Mouse (Mus musculus) limb, embryonic 12.5 days (tissue): ENCODE results near the gene Plch2. TPM values are rescaled to one million over a fixed set of nuclear protein-coding genes. Genes with fewer than 3 reads are reported as not detected.

Source experiments
- ATAC-seq: fragments of 200-750 bp; cut with Nextera tagmentation; 2 replicates; pipeline ENCODE4 v1.8.0; 2017; ENCODE audit warnings: low read depth, moderate TSS enrichment; ENCODE audit not compliant: insufficient number of reproducible peaks, insufficient read depth, low FRiP score, low TSS enrichment
- H3K27ac ChIP-seq: fragments of 300-500 bp; sonication (generic); 2 replicates; pipeline ENCODE4 v1.5.1; 2016; ENCODE audit warnings: mild to moderate bottlenecking, moderate library complexity
- H3K27me3 ChIP-seq: fragments of 300-500 bp; sonication (generic); 2 replicates; pipeline ENCODE4 v1.6.1; 2016; ENCODE audit warnings: mild to moderate bottlenecking, moderate library complexity
- H3K36me3 ChIP-seq: fragments of 300-500 bp; sonication (generic); 2 replicates; pipeline ENCODE4 v1.6.1; 2016; ENCODE audit warnings: mild to moderate bottlenecking, moderate library complexity
- H3K4me1 ChIP-seq: fragments of 300-500 bp; sonication (generic); replicated peaks from 2 replicates; pipeline ENCODE4 v1.6.1; 2016
- H3K4me2 ChIP-seq: fragments of 300-500 bp; sonication (generic); 2 replicates; pipeline ENCODE4 v1.6.1; 2016; ENCODE audit warnings: mild to moderate bottlenecking, moderate library complexity
- H3K4me3 ChIP-seq: fragments of 300-500 bp; sonication (generic); replicated peaks from 2 replicates; pipeline ENCODE4 v1.5.1; 2016; ENCODE audit warnings: mild to moderate bottlenecking
- H3K9ac ChIP-seq: fragments of 300-500 bp; sonication (generic); replicated peaks from 2 replicates; pipeline ENCODE4 v1.6.1; 2016; ENCODE audit warnings: mild to moderate bottlenecking, moderate library complexity
- H3K9me3 ChIP-seq: fragments of 300-500 bp; sonication (generic); 2 replicates; pipeline ENCODE4 v1.6.1; 2016; ENCODE audit warnings: mild to moderate bottlenecking, moderate library complexity
- WGBS: fragments of 180-500 bp; shearing (Covaris S2); methylation state at CpG from one replicate; pipeline ENCODE4 v1.1.7; 2016; 5-methylcytosine and 5-hydroxymethylcytosine counted together
- polyA plus RNA-seq: library from polyadenylated mRNA; unstranded; fragments of >200 nt; fragmentation: Nextera tagmentation; extraction: Ambion mirVana; gene quantifications from 2 replicates; pipeline ENCODE4 v1.2.1, GENCODE M21; 2016

Plch2 gene
- polyA plus RNA-seq, 1 experiment from 2014 or later = 2.3 TPM

DNA sequence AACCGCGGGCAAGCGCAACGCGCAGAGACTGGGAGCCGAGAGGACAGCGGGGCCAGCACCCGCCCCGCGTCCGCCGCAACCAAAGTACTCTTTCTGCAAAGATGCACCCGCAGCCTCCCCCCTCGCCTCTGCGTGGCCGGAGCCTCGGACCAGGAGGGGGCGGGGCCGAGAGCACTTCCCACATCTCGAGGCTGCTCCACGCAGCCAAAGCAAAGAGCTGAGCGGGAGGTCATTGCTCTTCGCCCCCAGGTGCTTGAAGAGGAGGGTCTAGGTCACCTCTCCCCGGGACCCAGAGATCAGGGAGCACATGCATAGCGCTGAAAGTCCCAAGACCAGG, 13.3 kb downstream of the Plch2 start:
- H3K36me3 ChIP-seq = no peaks in the 10 kb centered on the region
- WGBS = under 1% methylated on average over 25 of the region's 25 CpGs
- H3K9ac ChIP-seq = peak overlapping the region; percentile 53
- H3K4me1 ChIP-seq = peaks cover 8% of the 10 kb centered on the region
- peak overlapping the region; percentile 77 for H3K4me2 ChIP-seq
- peaks cover 96% of the 10 kb centered on the region for H3K27me3 ChIP-seq
- H3K4me3 ChIP-seq = peak overlapping the region; percentile 44
- ATAC-seq = no peak
- H3K9me3 ChIP-seq = no peaks in the 10 kb centered on the region
- H3K27ac ChIP-seq = no peak overlapping the region

DNA sequence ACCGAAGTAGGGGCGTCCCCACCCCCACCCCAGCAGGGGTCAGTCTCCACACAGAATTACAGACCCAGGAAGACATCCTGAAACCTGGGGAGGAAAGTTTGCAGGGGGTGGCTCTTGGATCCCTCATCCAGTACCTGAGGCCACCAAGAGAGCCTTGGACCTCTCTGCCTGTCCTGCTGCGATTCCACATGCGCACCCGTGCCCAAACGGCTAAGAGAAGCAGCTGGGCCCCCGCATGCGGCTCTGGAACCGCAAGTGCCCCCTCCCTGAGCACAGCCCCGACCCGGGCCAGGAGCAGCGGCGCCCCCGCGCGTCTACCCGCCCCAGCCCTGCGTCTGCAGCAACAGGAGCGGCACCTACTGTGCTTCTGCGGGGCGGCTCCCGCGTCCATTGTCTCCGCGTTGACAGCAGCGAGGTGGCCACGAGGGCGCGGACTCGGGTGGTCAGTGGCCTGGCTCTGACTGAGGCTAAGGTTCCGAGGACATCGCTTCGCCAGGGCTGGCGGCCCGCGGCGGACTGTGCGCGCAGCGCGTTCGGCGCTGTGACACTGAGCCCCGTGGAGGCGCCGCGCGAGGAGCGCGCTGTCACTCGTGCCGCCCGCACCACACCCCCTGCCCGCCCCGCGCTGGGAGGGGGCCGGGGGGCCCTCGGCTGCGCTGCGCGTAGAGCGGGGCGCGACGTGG, 13.8 kb downstream of the Plch2 start:
- 2% methylated on average over 64 of the region's 65 CpGs for WGBS
- Histone ChIP-seq H3K4me2 (peak overlapping the region; percentile 77), H3K9ac (peak overlapping the region; percentile 53), H3K27me3 (peaks cover 96% of the 10 kb centered on the region), H3K4me1 (peaks cover 8% of the 10 kb centered on the region), H3K36me3 (no peaks in the 10 kb centered on the region), H3K9me3 (no peaks in the 10 kb centered on the region), H3K4me3 (peak overlapping the region; percentile 44), H3K27ac (no peak overlapping the region)
- no peak for ATAC-seq

DNA sequence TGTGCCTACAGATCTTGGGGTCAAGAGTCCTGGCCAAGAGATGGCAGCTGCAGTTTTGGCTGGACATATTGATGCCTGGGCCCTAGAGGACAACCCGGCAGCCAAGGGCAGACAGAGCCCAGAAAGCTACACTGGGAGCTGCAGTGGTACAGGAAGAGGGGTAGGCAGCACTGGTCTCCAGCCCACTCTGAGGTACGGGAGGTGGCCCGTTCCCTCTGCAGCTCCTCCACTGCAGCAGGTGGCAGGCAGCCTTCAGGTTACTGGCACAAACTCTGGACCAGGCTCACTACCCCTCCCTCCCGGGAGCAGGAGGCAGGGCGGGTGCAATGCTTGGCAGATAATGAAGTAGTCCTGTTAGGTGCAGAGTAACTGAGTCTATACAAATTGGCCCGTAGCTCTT, 15.9 kb downstream of the Plch2 start:
- Histone ChIP-seq H3K36me3 (no peaks in the 10 kb centered on the region), H3K4me2 (no peak overlapping the region), H3K9ac (no peak overlapping the region), H3K4me3 (no peak overlapping the region), H3K27ac (no peak overlapping the region), H3K9me3 (no peaks in the 10 kb centered on the region), H3K27me3 (peaks cover 94% of the 10 kb centered on the region), H3K4me1 (peaks cover 8% of the 10 kb centered on the region)
- 69% methylated on average over 6 of the region's 6 CpGs for WGBS
- no peak for ATAC-seq

DNA sequence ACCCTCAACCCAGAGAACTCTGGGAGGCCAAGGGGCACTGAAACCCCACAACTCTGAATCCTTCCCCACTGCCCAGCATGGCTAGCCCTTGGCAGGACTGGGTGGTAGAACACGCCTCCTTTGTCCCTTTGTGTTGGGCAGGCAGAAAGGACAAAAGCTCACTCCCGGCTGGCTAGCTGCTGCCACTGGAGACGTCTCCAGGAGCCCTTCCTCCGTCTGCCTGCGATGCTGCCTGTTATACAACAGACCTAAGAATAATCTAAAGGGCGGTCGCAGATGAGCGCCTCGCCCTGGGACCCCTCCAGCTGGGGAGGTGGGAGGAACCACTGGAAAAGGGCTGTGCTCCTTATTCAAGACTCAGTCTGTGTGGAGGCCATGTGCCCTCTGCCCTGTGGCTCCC, 16.4 kb downstream of the Plch2 start:
- Histone ChIP-seq H3K9ac (no peak overlapping the region), H3K4me1 (peaks cover 8% of the 10 kb centered on the region), H3K36me3 (no peaks in the 10 kb centered on the region), H3K27ac (no peak overlapping the region), H3K27me3 (peaks cover 92% of the 10 kb centered on the region), H3K9me3 (no peaks in the 10 kb centered on the region), H3K4me2 (no peak overlapping the region), H3K4me3 (no peak overlapping the region)
- no peak for ATAC-seq
- 55% methylated on average over 9 of the region's 9 CpGs for WGBS

DNA sequence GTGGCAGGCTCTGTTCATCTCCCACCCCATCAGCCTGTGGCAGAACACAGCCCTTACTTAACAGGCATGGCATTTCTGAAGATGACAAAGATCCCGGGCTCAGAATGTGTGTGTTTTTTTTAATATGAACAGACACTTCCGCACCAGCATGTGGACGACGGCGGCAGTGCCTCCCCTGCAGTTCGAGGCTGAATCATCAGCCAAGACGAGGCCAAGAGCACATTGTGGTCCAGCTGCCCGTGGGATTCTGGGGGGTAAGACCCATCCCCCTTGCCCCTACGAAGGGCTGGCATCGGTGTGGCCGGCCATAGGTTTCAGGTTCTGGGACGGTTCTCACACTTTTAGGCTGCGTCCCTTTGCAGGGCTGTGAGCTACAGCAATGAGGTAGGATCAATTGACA, 21.8 kb downstream of the Plch2 start:
- H3K27ac ChIP-seq = no peak overlapping the region
- peaks cover 79% of the 10 kb centered on the region for H3K27me3 ChIP-seq
- H3K4me3 ChIP-seq = no peak overlapping the region
- no peak overlapping the region for H3K4me2 ChIP-seq
- H3K4me1 ChIP-seq = 0 out of 2 replicates have a peak, but pooled peaks cover 12% of the 10 kb centered on the region
- H3K9ac ChIP-seq = no peak overlapping the region
- H3K9me3 ChIP-seq = no peaks in the 10 kb centered on the region
- H3K36me3 ChIP-seq = no peaks in the 10 kb centered on the region
- 67% methylated on average over 13 of the region's 13 CpGs for WGBS
- ATAC-seq = no peak

DNA sequence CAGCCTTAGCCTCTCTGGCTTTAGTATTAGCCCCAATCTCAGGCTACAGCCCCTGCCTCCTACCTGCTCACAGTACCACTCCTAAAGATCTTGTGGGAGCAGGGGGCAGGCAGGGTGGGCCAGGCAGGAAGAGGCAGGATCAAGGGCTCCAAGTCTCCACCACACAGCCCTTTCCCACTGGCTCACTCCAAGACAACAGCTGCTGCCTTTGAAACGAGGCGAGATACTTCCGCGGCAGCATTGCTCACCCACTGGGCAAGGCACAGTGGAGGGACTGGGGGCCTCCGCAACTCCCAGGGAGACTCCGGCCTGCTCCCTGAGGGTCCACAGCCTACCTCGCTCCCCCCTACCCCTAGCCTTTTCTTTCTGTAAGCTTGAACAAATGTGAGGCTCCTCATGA, 22.4 kb downstream of the Plch2 start:
- Histone ChIP-seq H3K9me3 (no peaks in the 10 kb centered on the region), H3K4me3 (no peak overlapping the region), H3K9ac (no peak overlapping the region), H3K4me1 (0 out of 2 replicates have a peak, but pooled peaks cover 12% of the 10 kb centered on the region), H3K27ac (no peak overlapping the region), H3K27me3 (peaks cover 74% of the 10 kb centered on the region), H3K4me2 (no peak overlapping the region), H3K36me3 (no peaks in the 10 kb centered on the region)
- WGBS = 27% methylated on average over 7 of the region's 7 CpGs
- ATAC-seq = no peak

DNA sequence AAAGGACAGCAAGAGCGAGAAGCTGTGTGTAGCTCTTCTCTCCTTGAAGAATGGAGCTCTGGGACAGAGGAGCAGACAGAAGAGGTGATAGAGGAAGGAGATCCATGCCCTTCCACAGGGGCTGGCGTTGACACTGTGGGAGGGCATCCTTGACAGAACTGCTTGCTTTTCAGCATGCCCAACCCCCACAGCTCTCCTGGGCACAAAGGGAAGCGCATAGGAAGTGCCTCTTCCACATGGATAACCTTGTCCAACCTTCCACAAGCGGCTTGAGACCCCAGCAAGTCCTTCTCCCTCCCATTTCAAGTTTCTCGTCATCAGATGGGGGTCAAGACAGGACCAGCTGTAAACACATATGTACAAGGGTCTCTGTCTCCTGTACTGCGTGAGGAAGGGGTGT, 23.5 kb downstream of the Plch2 start:
- Histone ChIP-seq H3K4me1 (0 out of 2 replicates have a peak, but pooled peaks cover 12% of the 10 kb centered on the region), H3K27ac (no peak overlapping the region), H3K4me3 (no peak overlapping the region), H3K4me2 (no peak overlapping the region), H3K36me3 (no peaks in the 10 kb centered on the region), H3K9me3 (no peaks in the 10 kb centered on the region), H3K9ac (no peak overlapping the region), H3K27me3 (peaks cover 67% of the 10 kb centered on the region)
- no peak for ATAC-seq
- WGBS = 44% methylated on average over 6 of the region's 6 CpGs

DNA sequence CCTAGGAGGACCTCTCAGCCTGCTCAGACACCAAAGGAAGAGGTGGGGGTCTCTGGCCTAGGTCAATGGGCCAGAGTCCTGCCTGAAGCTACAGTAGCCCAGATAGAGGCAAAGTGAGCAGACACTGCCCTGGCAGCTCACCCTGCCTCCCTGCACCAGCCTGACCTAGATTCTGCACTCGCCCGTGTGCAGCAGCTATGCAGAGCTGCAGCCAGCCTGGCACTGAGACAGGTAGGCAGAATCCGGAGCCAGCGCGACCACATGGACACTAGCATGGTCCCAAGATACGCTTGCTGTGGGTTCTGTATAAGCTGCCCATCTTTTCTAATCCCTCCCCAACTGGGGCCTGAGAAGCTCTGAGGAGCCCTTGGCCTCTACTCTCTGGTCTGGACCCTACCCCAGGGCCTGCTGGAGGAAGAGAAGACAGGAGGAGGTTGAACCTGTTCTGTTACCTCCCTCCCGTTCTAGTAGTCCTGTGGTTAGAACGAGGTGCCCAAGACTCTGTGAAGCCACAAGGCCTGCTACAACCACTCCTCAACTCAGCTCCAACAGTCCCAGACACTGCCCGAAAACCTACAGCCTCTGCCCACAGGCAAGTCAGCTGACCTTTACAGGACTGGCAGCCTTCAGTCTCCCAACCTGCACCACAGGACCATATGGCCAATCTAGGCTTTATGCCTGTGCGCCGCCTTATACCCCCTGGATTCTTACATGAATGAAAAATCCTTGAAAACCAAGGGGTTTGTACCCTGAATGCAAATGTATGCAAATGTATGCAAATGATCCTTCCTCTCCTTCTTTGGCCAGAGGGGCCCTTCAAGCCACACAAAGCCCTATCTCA, 32.2 kb downstream of the Plch2 start:
- 84% methylated on average over 11 of the region's 11 CpGs for WGBS

DNA sequence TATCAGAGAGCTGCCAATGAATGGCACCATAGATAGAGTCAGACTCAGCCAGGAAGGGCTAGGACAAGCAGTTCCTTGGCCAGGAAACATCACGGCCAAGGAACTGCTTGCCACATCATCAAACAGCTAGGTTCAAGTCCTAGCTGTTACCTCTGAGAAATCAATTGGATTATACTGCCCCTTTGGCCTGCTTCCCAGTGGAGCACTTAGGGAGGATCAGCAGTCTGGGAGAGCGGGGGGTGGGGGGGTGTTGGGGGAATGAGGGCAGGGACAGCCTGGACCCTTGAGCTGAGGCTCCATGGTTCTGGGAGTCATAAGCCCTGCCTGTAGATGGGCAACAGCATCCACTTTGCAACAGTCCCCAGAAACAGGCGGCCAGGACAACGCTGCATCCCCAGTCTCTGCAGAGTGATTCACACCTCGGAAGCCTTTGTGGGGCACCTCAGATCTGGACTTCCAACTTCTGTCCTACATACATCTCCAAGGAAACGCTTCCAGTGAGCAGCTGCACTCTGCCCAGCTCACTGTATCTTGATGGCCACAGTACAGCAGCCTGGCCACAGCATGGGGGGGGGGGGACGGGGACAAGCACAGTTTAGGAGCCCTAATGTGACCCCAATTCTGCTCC, 34.2 kb downstream of the Plch2 start:
- H3K36me3 ChIP-seq = no peaks in the 10 kb centered on the region
- no peak overlapping the region for H3K4me3 ChIP-seq
- no peak overlapping the region for H3K27ac ChIP-seq
- peaks cover 21% of the 10 kb centered on the region for H3K27me3 ChIP-seq
- no peak for ATAC-seq
- no peak overlapping the region for H3K9ac ChIP-seq
- no peaks in the 10 kb centered on the region for H3K9me3 ChIP-seq
- H3K4me1 ChIP-seq = peaks cover 23% of the 10 kb centered on the region
- 65% methylated on average over 7 of the region's 7 CpGs for WGBS
- no peak overlapping the region for H3K4me2 ChIP-seq

More for the DNA sequence above, 32.2 kb downstream of the Plch2 start:
- Histone ChIP-seq H3K27ac (no peak overlapping the region), H3K27me3 (0 out of 2 replicates have a peak, but pooled peaks cover 8% of the 10 kb centered on the region), H3K9ac (no peak overlapping the region), H3K4me2 (no peak overlapping the region), H3K4me3 (no peak overlapping the region), H3K36me3 (no peaks in the 10 kb centered on the region), H3K4me1 (peaks cover 14% of the 10 kb centered on the region), H3K9me3 (no peaks in the 10 kb centered on the region)
- ATAC-seq = no peak

DNA sequence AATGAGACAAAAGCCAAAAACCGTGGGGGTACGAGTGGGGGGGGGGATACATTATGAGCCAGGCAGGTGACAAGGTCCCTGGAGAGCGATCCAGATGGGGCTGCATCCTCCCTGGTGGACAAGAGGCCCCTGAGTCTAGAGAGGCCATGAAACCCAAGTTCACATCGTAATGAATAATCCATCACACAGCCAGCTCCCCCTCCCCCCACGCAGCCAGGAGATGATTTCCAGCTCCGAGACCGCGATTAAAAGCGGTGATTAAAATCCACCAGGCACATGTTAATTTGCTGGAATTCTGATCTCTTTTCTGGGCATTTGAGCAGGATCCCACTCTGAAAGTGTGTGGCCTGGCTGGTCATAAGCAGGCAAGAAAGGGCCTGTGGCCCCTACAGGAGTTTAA, 35.8 kb downstream of the Plch2 start:
- ATAC-seq = no peak
- H3K4me1 ChIP-seq = peaks cover 23% of the 10 kb centered on the region
- no peak overlapping the region for H3K9ac ChIP-seq
- no peak overlapping the region for H3K4me2 ChIP-seq
- WGBS = 58% methylated on average over 9 of the region's 9 CpGs
- H3K27ac ChIP-seq = no peak overlapping the region
- no peak overlapping the region for H3K4me3 ChIP-seq
- peaks cover 29% of the 10 kb centered on the region for H3K27me3 ChIP-seq
- H3K36me3 ChIP-seq = no peaks in the 10 kb centered on the region
- no peaks in the 10 kb centered on the region for H3K9me3 ChIP-seq

DNA sequence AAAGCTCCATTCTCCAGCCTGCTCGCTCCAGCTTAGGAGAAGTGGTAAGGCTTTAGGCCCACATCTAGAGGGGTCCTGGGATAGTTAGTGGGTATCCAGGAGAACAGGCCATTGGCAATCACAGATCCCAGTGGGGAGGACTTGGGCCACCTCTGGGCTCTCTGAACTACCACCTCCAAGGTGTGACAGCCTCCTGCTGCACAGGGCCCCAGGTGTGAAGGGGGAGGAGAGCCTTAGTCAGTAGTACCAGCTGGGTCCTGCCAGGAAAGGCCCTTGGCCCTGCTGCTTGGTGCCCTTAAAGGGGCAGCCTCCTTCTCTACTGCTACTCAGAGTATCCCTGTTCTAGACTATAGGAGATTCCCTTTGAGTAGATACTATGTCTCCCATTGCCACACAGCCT, 36.4 kb downstream of the Plch2 start:
- Histone ChIP-seq H3K4me3 (no peak overlapping the region), H3K4me2 (no peak overlapping the region), H3K27ac (no peak overlapping the region), H3K9me3 (no peaks in the 10 kb centered on the region), H3K27me3 (peaks cover 29% of the 10 kb centered on the region), H3K9ac (no peak overlapping the region), H3K36me3 (no peaks in the 10 kb centered on the region), H3K4me1 (peaks cover 23% of the 10 kb centered on the region)
- ATAC-seq = no peak
- 48% methylated on average over 1 of the region's 1 CpGs for WGBS
